Mouse (Mus musculus): Measurements from ENCODE around the gene Tenm3. TPM values are rescaled to one million over a fixed set of nuclear protein-coding genes. Genes with fewer than 3 reads are reported as not detected.

Gene Tenm3
- polyA plus RNA-seq, 1 experiment: 18.2 TPM

- TF ChIP-seq CTCF (IDR thresholded peaks at IDR 0.05; ENCODE audit: control insufficient read depth, insufficient read depth, insufficient read length) (no peak), FOSL1 (IDR thresholded peaks at IDR 0.05; ENCODE audit: insufficient read depth, low read length, poor library complexity, severe bottlenecking) (no peak)
- no peaks in the 10 kb centered on the region for H3K79me3 ChIP-seq (ENCODE audit: low read depth)
These were observed 321.1 kb downstream of the Tenm3 start for GRCm38 (mm10) chr8:48522536-48523123.

GRCm38 (mm10) chr8:48522004-48522403 is 321.7 kb downstream of the Tenm3 start:
- no peaks in the 10 kb centered on the region for H3K79me3 ChIP-seq (ENCODE audit: low read depth)
- no peaks in the 10 kb centered on the region for H3K79me2 ChIP-seq (ENCODE audit: control insufficient read depth, insufficient read depth)
- TF ChIP-seq MAX (IDR thresholded peaks at IDR 0.05): no peak
- no peak for TF ChIP-seq MYOG (IDR thresholded peaks at IDR 0.05; ENCODE audit: control insufficient read depth, extremely low read depth, insufficient read length)
- no peak for TF ChIP-seq MYOD1 (IDR thresholded peaks at IDR 0.05; ENCODE audit: control insufficient read depth, insufficient read length, low read depth)
- no peak for TF ChIP-seq FOSL1 (IDR thresholded peaks at IDR 0.05; ENCODE audit: insufficient read depth, low read length, poor library complexity, severe bottlenecking)
- TF ChIP-seq USF1 (IDR thresholded peaks at IDR 0.05; ENCODE audit: low read depth): no peak
- TF ChIP-seq CEBPB (IDR thresholded peaks at IDR 0.05; ENCODE audit: low read depth): no peak
- no peak for TF ChIP-seq CTCF (IDR thresholded peaks at IDR 0.05; ENCODE audit: control insufficient read depth, insufficient read depth, insufficient read length)

More at GRCm38 (mm10) chr8:48522536-48523123, 321.1 kb downstream of the Tenm3 start:
- Histone ChIP-seq H3K36me3 (ENCODE audit: control insufficient read depth, insufficient read depth) (no peaks in the 10 kb centered on the region), H3K27me3 (ENCODE audit: control insufficient read depth, insufficient read depth, insufficient read length) (no peaks in the 10 kb centered on the region), H3K4me3 (ENCODE audit: insufficient read depth, poor library complexity, severe bottlenecking) (no peak overlapping the region), H3ac (ENCODE audit: control insufficient read depth, insufficient read length, low read depth) (no peak overlapping the region), H3K79me2 (ENCODE audit: control insufficient read depth, insufficient read depth) (no peaks in the 10 kb centered on the region)

GRCm38 (mm10) chr8:48517431-48517830 is 326.3 kb downstream of the Tenm3 start:
- Histone ChIP-seq H3K79me2 (ENCODE audit: control insufficient read depth, insufficient read depth) (no peaks in the 10 kb centered on the region), H3K36me3 (ENCODE audit: control insufficient read depth, insufficient read depth) (no peaks in the 10 kb centered on the region), H3ac (ENCODE audit: control insufficient read depth, insufficient read length, low read depth) (no peak overlapping the region), H3K79me3 (ENCODE audit: low read depth) (no peaks in the 10 kb centered on the region), H3K4me3 (ENCODE audit: insufficient read depth, poor library complexity, severe bottlenecking) (no peak overlapping the region), H3K27me3 (ENCODE audit: control insufficient read depth, insufficient read depth, insufficient read length) (no peaks in the 10 kb centered on the region)
- TF ChIP-seq FOSL1 (IDR thresholded peaks at IDR 0.05; ENCODE audit: insufficient read depth, low read length, poor library complexity, severe bottlenecking) (no peak), CTCF (IDR thresholded peaks at IDR 0.05; ENCODE audit: control insufficient read depth, insufficient read depth, insufficient read length) (no peak), MAX (IDR thresholded peaks at IDR 0.05) (no peak), USF1 (IDR thresholded peaks at IDR 0.05; ENCODE audit: low read depth) (no peak), MYOG (IDR thresholded peaks at IDR 0.05; ENCODE audit: control insufficient read depth, extremely low read depth, insufficient read length) (no peak), MYOD1 (IDR thresholded peaks at IDR 0.05; ENCODE audit: control insufficient read depth, insufficient read length, low read depth) (no peak), CEBPB (IDR thresholded peaks at IDR 0.05; ENCODE audit: low read depth) (no peak)

More at GRCm38 (mm10) chr8:48522004-48522403, 321.7 kb downstream of the Tenm3 start:
- H3K4me3 ChIP-seq (ENCODE audit: insufficient read depth, poor library complexity, severe bottlenecking): no peak overlapping the region
- no peak overlapping the region for H3ac ChIP-seq (ENCODE audit: control insufficient read depth, insufficient read length, low read depth)
- H3K36me3 ChIP-seq (ENCODE audit: control insufficient read depth, insufficient read depth): no peaks in the 10 kb centered on the region
- H3K27me3 ChIP-seq (ENCODE audit: control insufficient read depth, insufficient read depth, insufficient read length): no peaks in the 10 kb centered on the region

- no peak for TF ChIP-seq MYOD1 (IDR thresholded peaks at IDR 0.05; ENCODE audit: control insufficient read depth, insufficient read length, low read depth)
- no peak for TF ChIP-seq MYOG (IDR thresholded peaks at IDR 0.05; ENCODE audit: control insufficient read depth, extremely low read depth, insufficient read length)
- no peak for TF ChIP-seq MAX (IDR thresholded peaks at IDR 0.05)
- TF ChIP-seq FOSL1 (IDR thresholded peaks at IDR 0.05; ENCODE audit: insufficient read depth, low read length, poor library complexity, severe bottlenecking): no peak
- no peak for TF ChIP-seq CTCF (IDR thresholded peaks at IDR 0.05; ENCODE audit: control insufficient read depth, insufficient read depth, insufficient read length)
- no peak for TF ChIP-seq CEBPB (IDR thresholded peaks at IDR 0.05; ENCODE audit: low read depth)
- no peak for TF ChIP-seq USF1 (IDR thresholded peaks at IDR 0.05; ENCODE audit: low read depth)
- no peaks in the 10 kb centered on the region for H3K79me3 ChIP-seq (ENCODE audit: low read depth)
- H3K79me2 ChIP-seq (ENCODE audit: control insufficient read depth, insufficient read depth): no peaks in the 10 kb centered on the region
- no peak overlapping the region for H3ac ChIP-seq (ENCODE audit: control insufficient read depth, insufficient read length, low read depth)
- H3K36me3 ChIP-seq (ENCODE audit: control insufficient read depth, insufficient read depth): no peaks in the 10 kb centered on the region
- no peaks in the 10 kb centered on the region for H3K27me3 ChIP-seq (ENCODE audit: control insufficient read depth, insufficient read depth, insufficient read length)
- no peak overlapping the region for H3K4me3 ChIP-seq (ENCODE audit: insufficient read depth, poor library complexity, severe bottlenecking)
These were observed 329.5 kb downstream of the Tenm3 start for GRCm38 (mm10) chr8:48514230-48514629.

GRCm38 (mm10) chr8:48513801-48514200 is 329.9 kb downstream of the Tenm3 start:
- TF ChIP-seq CTCF (IDR thresholded peaks at IDR 0.05; ENCODE audit: control insufficient read depth, insufficient read depth, insufficient read length) (no peak), FOSL1 (IDR thresholded peaks at IDR 0.05; ENCODE audit: insufficient read depth, low read length, poor library complexity, severe bottlenecking) (no peak)
- H3K4me3 ChIP-seq (ENCODE audit: insufficient read depth, poor library complexity, severe bottlenecking): no peak overlapping the region
- H3K79me3 ChIP-seq (ENCODE audit: low read depth): no peaks in the 10 kb centered on the region
- H3K36me3 ChIP-seq (ENCODE audit: control insufficient read depth, insufficient read depth): no peaks in the 10 kb centered on the region
- no peaks in the 10 kb centered on the region for H3K27me3 ChIP-seq (ENCODE audit: control insufficient read depth, insufficient read depth, insufficient read length)
- H3ac ChIP-seq (ENCODE audit: control insufficient read depth, insufficient read length, low read depth): no peak overlapping the region
- H3K79me2 ChIP-seq (ENCODE audit: control insufficient read depth, insufficient read depth): no peaks in the 10 kb centered on the region

GRCm38 (mm10) chr8:48511546-48511945 is 332.2 kb downstream of the Tenm3 start:
- H3K27me3 ChIP-seq (ENCODE audit: control insufficient read depth, insufficient read depth, insufficient read length): no peaks in the 10 kb centered on the region
- H3K79me2 ChIP-seq (ENCODE audit: control insufficient read depth, insufficient read depth): no peaks in the 10 kb centered on the region
- TF ChIP-seq MAX (IDR thresholded peaks at IDR 0.05) (no peak), USF1 (IDR thresholded peaks at IDR 0.05; ENCODE audit: low read depth) (no peak), FOSL1 (IDR thresholded peaks at IDR 0.05; ENCODE audit: insufficient read depth, low read length, poor library complexity, severe bottlenecking) (no peak), CEBPB (IDR thresholded peaks at IDR 0.05; ENCODE audit: low read depth) (no peak), MYOD1 (IDR thresholded peaks at IDR 0.05; ENCODE audit: control insufficient read depth, insufficient read length, low read depth) (no peak), MYOG (IDR thresholded peaks at IDR 0.05; ENCODE audit: control insufficient read depth, extremely low read depth, insufficient read length) (no peak)
- H3K79me3 ChIP-seq (ENCODE audit: low read depth): no peaks in the 10 kb centered on the region
- no peaks in the 10 kb centered on the region for H3K36me3 ChIP-seq (ENCODE audit: control insufficient read depth, insufficient read depth)
- H3ac ChIP-seq (ENCODE audit: control insufficient read depth, insufficient read length, low read depth): no peak overlapping the region
- H3K4me3 ChIP-seq (ENCODE audit: insufficient read depth, poor library complexity, severe bottlenecking): no peak overlapping the region
